Mouse (Mus musculus) heart, postnatal 25 days (tissue): ENCODE data around the gene Cep41. TPM values are rescaled to one million over a fixed set of nuclear protein-coding genes. Genes with fewer than 3 reads are reported as not detected.

Experiments used
- DNase-seq: peaks from one replicate; pipeline ENCODE4 v3.0.0; 2022; ENCODE audit warnings: low spot score
- intact Hi-C: fragments of 180-260 bp; cut with DNase I; formaldehyde crosslinking; loops from one replicate; pipeline ENCODE4 v1.15.1; 2025
- total RNA-seq, 2 experiments: library from RNA; stranded (reverse); gene quantifications; 2 replicates each; pipeline ENCODE4 v1.2.3; 2021

Gene Cep41
- total RNA-seq, 2 experiments from 2014 or later: 1.9 to 3.1 TPM

DNA sequence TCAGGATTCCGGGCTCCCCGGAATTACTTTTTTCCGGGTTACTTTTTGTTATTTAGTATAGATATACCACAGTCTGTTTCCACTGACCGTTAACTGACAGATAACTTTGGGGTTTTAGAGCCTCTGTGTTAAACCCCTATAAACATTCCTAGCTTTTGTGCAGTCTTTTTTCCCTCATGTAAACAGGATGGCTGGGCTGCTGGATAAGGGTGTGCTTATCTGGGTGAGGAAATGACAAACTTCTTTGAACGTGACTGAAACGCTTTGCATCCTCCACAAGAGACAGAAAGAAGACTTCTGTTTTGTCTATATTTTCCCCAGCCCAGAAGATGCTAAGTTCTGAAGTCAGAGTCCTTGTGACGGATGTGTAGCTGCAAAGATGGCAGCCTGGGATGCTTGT is 18.9 kb upstream of the Cep41 start:
- intact Hi-C loops: no loop called here

GRCm38 (mm10) chr6:30711365-30711763 is 17.8 kb upstream of the Cep41 start:
- no peak for DNase-seq
- intact Hi-C loops: no loop called here

More for the DNA sequence above, 18.9 kb upstream of the Cep41 start:
- DNase-seq: no peak

DNA sequence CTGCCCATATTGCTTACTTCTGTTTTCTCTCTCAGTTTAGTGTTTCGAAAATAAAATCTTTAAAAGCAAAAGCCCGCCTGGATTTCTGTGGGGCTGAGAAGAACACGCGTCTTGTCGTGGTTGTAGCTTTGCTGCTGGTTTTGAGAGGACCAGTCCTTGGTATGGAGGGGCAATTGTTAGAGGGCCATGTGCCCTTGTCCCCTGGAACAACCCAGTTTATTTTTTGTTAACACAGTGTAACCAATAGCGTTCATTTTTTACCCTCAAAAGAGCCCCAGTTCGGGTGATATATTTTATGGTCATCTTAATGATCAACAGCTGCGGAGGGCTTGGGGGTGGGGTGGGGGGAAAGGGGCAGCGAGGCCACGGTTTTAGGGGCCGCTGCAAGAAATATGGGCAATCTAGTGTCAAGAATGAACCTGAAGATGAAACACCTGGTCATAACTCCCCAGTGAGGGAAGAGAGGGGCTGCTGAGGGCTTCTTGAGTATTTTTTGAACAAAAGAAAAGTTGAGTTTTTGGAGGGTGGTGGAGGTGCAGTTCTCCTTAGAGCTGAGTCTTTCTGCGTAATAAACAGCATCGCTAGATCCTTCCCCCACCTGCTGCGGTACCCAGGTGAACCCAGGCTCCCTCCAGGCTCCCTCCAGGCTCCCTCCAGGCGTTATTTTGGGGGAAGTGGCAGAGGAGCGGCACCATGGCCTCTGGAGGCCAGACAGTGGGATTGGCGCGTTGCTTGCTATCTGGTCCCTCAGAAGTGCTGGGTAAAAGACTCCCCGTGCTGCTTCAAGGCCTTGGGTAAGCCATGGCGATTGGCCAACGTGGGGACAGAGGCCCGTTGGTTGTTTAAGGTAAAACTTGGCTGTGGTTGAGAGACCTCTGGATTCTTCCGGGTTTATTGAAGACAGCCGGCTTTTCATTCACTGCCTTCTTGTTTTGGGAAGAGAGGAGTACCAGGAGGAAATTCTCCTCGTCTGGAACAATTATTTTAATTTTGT is 17.1 kb upstream of the Cep41 start:
- intact Hi-C loops: no loop called here
- DNase-seq: no peak

DNA sequence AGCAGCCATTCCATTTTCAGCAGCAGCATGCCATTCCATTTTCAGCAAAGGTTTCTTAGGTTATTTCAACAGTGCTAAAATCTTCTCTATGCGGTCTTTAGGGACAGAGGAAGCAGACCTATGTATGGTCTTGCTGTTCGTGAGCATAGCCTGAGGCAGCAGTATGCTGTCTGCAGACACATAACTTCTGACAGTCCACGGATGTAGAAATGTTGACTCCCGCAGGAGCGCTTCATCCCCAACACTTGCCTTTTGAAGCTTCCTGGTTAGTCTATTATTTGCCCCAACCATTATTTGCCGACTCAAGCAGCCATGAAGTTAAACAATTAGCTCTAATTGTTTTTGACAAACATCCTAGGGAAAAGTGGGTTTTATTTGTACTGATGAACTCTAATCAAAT is 15.6 kb upstream of the Cep41 start:
- DNase-seq: no peak
- intact Hi-C loops: no loop called here

- intact Hi-C loops: no loop called here
- no peak for DNase-seq
Observed at GRCm38 (mm10) chr6:30703977-30704602, 10.5 kb upstream of the Cep41 start.

DNA sequence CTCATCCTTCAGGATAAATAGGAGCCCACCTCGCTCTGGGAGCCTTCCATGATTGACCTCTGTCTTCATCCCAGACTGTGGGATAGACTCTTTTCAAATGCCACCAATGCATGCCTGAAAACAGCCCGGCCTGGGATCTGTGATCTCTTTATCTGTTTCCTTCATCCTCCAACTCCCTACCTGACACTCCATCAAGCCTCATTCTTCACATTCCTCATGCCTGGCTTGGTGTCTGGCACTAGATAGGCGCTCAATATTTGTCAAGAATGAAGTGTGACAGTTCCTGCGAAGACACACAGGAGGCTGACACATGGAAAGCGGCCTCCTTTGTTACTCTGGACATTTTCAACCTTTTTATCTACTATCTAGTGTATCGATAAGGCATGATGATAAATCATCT is 9.9 kb upstream of the Cep41 start:
- intact Hi-C loops: no loop called here
- DNase-seq: no peak

DNA sequence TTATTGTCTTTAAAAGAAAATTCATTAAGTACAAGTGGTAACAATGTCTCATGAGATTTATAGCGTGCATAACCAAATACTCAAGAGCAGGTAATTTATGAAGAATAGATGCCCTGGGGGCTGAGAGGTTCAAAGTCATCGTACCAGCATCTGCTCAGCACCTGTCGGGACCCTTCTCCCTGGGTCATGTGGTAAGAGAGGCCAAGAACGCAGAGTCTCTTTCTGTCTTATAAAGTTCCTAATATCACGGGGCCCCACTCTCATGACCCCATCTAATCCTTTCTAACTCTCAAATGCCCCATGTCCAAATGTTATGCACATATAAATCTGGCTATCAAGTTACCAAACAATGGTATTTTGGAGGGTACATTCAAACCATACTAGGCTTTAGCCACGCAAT is 9.3 kb upstream of the Cep41 start:
- intact Hi-C loops: no loop called here
- DNase-seq: no peak

DNA sequence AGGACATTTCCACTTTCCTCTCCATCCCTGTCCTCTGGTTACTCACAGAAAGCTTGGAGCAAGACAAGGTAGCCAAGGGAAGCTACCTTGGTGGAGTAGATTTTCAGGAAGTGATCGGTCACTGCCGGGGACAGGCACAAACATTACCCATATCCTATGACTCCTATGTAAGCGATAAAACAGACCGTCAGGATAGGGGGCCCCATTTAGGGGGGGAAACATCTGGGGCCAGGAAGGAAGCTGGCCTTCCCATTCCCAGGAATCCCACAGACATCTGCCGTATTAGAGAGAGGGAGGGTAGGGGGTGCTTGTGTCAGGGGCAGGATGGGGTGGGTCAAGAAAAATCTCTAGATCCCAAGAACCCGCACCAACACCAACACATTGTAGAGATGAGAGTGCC is 6.6 kb upstream of the Cep41 start:
- intact Hi-C loops: no loop called here
- peak; percentile 14 for DNase-seq

GRCm38 (mm10) chr6:30698036-30698435 is 4.5 kb upstream of the Cep41 start:
- DNase-seq: no peak
- intact Hi-C loops: no loop called here

DNA sequence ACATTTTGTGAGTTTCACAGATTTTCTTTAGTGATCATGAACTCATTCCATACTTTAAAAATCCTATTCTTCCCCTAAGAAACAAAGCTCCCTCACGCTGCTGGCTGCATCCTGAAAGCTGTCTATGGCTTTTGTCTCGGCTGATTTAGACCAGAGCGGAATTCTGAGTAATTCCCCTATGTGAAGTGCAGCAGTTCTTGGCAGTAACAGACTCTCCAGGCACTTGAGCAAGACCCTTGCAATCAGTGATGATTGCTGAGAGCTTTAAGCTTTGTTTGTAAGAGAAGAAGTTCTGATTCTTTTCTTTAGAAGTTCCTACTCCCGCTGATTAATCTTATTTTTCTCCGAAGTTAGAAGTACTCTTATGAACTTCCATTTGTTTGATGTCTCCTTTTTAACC is 3.9 kb upstream of the Cep41 start:
- no peak for DNase-seq
- intact Hi-C loops: no loop called here

- intact Hi-C loops: no loop called here
Observed at GRCm38 (mm10) chr6:30695124-30695523, 1.6 kb upstream of the Cep41 start.

GRCm38 (mm10) chr6:30694209-30694608 is 660 bp upstream of the Cep41 start:
- intact Hi-C loops: no loop called here
- DNase-seq: no peak

More at GRCm38 (mm10) chr6:30695124-30695523, 1.6 kb upstream of the Cep41 start:
- DNase-seq: no peak

GRCm38 (mm10) chr6:30692826-30693225 is 723 bp downstream of the Cep41 start:
- intact Hi-C loops: no loop called here

DNA sequence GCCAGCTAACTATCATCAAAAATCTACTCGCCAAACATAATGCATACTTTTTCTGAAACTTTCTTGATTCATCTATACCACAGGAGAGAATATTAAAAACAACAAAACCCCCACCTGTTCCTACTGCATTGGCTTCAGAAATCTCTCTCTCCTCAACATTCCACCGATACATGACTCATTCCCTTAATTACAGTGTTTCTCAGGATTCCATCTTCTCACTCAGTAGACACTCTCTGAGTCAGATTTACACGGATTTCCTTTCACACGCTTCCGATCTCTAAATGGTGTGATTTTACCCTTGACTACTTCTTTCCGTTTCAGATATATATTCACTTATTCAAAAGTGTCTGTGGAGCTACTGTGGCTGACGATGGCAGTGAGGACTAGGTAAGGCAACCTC is 6.4 kb downstream of the Cep41 start:
- intact Hi-C loops: no loop called here
- no peak for DNase-seq

More at GRCm38 (mm10) chr6:30692826-30693225, 723 bp downstream of the Cep41 start:
- DNase-seq: no peak

- intact Hi-C loops: no loop called here
- DNase-seq: no peak
Observed at GRCm38 (mm10) chr6:30684570-30684969, 9.0 kb downstream of the Cep41 start.

DNA sequence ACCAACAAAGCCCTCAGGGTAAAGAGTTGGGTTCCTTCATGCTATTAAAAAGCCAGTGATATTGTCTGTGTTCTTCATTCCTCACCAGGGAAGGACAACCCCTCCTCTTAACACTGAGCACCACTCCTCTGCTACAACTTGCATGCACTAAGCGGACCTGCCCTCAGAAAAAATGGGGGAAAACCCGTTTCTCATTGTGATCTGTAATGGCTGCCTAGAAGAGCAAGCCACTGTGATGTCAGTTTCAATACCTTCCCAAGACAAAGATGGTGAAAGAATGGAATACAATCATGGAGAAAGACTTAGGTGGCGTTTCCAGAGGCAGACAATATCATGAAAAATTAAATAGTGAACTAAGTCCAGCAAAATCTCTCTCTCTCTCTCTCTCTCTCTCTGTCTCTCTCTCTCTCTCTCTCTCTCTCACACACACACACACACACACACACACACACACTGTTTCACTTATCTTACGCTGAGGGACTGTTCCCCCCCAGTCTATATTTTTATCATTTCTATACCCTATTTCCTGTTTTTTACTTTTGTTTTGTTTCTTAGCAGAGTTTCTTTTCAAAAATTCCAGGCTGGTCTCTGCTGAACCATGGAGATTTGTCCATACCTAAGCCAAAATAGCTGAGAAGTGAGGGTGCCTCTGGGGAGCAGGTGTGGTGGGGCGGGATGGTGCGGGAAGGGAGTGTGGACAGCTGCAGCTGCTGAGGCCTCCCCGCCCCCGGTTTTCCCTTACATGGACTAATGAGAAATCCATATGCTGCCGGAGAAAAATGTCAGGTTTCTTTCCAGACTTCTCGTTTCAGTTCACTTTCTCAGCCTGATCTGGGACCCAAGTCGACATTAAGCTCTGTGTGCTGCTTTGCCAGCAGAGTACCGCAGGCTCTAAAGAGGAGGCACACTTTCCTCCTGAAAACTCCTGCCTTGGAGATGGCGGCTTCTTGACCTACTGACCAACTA is 11.3 kb downstream of the Cep41 start:
- peak; percentile 23 for DNase-seq
- intact Hi-C loops: no loop called here

DNA sequence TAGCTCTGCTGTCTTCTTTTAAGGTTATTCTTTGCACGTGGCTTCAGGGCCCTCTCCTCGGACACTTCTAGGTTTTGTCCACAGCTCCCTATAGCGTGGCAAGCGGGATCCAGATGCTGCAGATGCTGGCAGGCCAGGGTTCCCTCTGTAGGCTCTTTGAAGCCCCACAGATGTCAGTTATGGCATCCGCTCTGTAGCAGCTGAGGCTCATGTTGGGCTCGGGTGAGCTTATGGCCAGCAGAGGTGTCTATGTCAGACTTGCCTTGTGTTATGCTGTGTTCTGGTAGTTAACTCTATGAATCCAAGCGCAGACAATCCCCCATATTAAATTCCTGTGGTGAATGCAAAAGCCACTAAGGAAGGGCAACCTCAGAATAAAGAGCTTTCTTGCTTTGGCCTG is 13.1 kb downstream of the Cep41 start:
- intact Hi-C loops: no loop called here
- no peak for DNase-seq

DNA sequence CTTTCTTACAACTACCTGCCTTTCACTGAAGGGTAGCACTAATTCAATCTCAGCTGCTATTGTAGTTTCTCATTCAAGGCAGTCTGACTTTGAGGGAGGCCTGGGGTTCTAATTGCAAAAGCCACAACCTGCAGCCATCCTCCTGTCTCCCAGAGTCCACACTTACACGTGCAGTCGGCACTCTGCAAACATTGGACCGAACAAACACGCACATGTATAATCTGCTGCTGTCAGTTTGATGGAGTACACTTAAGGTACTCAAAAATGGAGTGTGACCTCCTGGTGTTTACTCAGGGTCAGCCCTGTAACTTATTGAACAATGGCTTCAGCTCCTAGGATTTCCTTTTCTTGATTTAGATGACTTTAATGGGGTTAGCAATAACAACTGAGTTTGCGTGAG is 14.0 kb downstream of the Cep41 start:
- DNase-seq: no peak
- intact Hi-C loops: no loop called here

DNA sequence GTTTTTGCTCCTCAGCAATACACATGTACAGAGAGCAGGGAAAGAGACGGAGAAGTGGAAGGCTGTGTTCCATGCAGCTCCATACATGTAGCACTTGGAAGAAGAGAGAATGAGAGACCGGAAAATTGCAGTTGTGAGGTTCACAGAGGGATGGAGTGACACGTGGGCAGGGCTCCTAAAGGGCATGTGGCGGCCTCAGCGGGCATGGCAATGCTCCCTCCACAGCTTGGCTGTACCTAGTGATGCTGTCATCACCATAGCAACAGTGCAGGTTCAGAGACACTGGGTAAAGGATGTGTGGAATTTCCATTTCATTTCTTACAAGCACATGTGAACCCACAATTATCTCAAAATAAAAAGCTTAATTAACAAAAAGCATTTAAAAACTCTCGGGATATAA is 15.1 kb downstream of the Cep41 start:
- intact Hi-C loops: no loop called here
- no peak for DNase-seq

- DNase-seq: no peak
- intact Hi-C loops: no loop called here
Observed at GRCm38 (mm10) chr6:30677591-30677990, 16.0 kb downstream of the Cep41 start.
